Mouse (Mus musculus): Measurements from ENCODE around the gene Ubr2. TPM values are rescaled to one million over a fixed set of nuclear protein-coding genes. Genes with fewer than 3 reads are reported as not detected.

Gene Ubr2
- polyA plus RNA-seq, 1 experiment from 2014 or later: 19.0 TPM

- 50% methylated on average over 6 of the region's 6 CpGs for WGBS
- H3K4me2 ChIP-seq: no peak overlapping the region
- H3K9me3 ChIP-seq: no peaks in the 10 kb centered on the region
- ATAC-seq (ENCODE audit: insufficient number of reproducible peaks, insufficient read depth, low FRiP score, low TSS enrichment, low read depth): no peak
- no peak overlapping the region for H3K27ac ChIP-seq
- H3K9ac ChIP-seq: no peak overlapping the region
- H3K4me3 ChIP-seq: no peak overlapping the region
- no peaks in the 10 kb centered on the region for H3K4me1 ChIP-seq
- H3K27me3 ChIP-seq: no peaks in the 10 kb centered on the region
- peaks cover 32% of the 10 kb centered on the region for H3K36me3 ChIP-seq
Measured at GRCm38 (mm10) chr17:46926192-46926591, 84.2 kb downstream of the Ubr2 start.

GRCm38 (mm10) chr17:46920855-46921254, 89.5 kb downstream of the Ubr2 start:
- Histone ChIP-seq H3K4me2 (no peak overlapping the region), H3K4me3 (no peak overlapping the region), H3K9me3 (no peaks in the 10 kb centered on the region), H3K4me1 (peaks cover 9% of the 10 kb centered on the region), H3K27me3 (no peaks in the 10 kb centered on the region), H3K27ac (no peak overlapping the region), H3K36me3 (no peaks in the 10 kb centered on the region), H3K9ac (no peak overlapping the region)
- ATAC-seq (ENCODE audit: insufficient number of reproducible peaks, insufficient read depth, low FRiP score, low TSS enrichment, low read depth): no peak
- WGBS: 55% methylated on average over 6 of the region's 6 CpGs

GRCm38 (mm10) chr17:46918951-46919350, 91.4 kb downstream of the Ubr2 start:
- Histone ChIP-seq H3K9me3 (no peaks in the 10 kb centered on the region), H3K4me1 (peaks cover 9% of the 10 kb centered on the region), H3K4me2 (no peak overlapping the region), H3K27me3 (no peaks in the 10 kb centered on the region), H3K4me3 (no peak overlapping the region), H3K36me3 (no peaks in the 10 kb centered on the region), H3K9ac (no peak overlapping the region), H3K27ac (no peak overlapping the region)
- 0 out of 2 replicates have a peak, but pooled peaks have one; percentile 46 for ATAC-seq (ENCODE audit: insufficient number of reproducible peaks, insufficient read depth, low FRiP score, low TSS enrichment, low read depth)
- WGBS: 9% methylated on average over 4 of the region's 4 CpGs

- Histone ChIP-seq H3K27me3 (no peaks in the 10 kb centered on the region), H3K36me3 (no peaks in the 10 kb centered on the region), H3K4me2 (no peak overlapping the region), H3K4me1 (peaks cover 15% of the 10 kb centered on the region), H3K27ac (no peak overlapping the region), H3K9me3 (no peaks in the 10 kb centered on the region), H3K4me3 (no peak overlapping the region), H3K9ac (no peak overlapping the region)
- ATAC-seq (ENCODE audit: insufficient number of reproducible peaks, insufficient read depth, low FRiP score, low TSS enrichment, low read depth): no peak
- 76% methylated on average over 3 of the region's 3 CpGs for WGBS
Measured at GRCm38 (mm10) chr17:46915129-46915528, 95.2 kb downstream of the Ubr2 start.

GRCm38 (mm10) chr17:46912331-46912730, 98.0 kb downstream of the Ubr2 start:
- Histone ChIP-seq H3K27me3 (no peaks in the 10 kb centered on the region), H3K4me1 (0 out of 2 replicates have a peak, but pooled peaks cover 6% of the 10 kb centered on the region), H3K36me3 (no peaks in the 10 kb centered on the region), H3K4me3 (no peak overlapping the region), H3K9me3 (no peaks in the 10 kb centered on the region), H3K4me2 (no peak overlapping the region), H3K27ac (no peak overlapping the region), H3K9ac (no peak overlapping the region)
- WGBS: 30% methylated on average over 6 of the region's 6 CpGs
- no peak for ATAC-seq (ENCODE audit: insufficient number of reproducible peaks, insufficient read depth, low FRiP score, low TSS enrichment, low read depth)

GRCm38 (mm10) chr17:46910186-46910585, 100.2 kb downstream of the Ubr2 start, which contains the start of gene Prph2:
TSS of gene Prph2 (plus strand) at chr17:46910459.
- no peaks in the 10 kb centered on the region for H3K36me3 ChIP-seq
- no peak within 1 kb of the TSS for H3K9ac ChIP-seq
- no peak within 1 kb of the TSS for H3K4me3 ChIP-seq
- no peak within 1 kb of the TSS for H3K27ac ChIP-seq
- 89% methylated on average over 10 of the region's 10 CpGs for WGBS
- no peak within 1 kb of the TSS for H3K4me2 ChIP-seq
- 0 out of 2 replicates have a peak, but pooled peaks cover 6% of the 10 kb centered on the region for H3K4me1 ChIP-seq
- H3K9me3 ChIP-seq: no peaks in the 10 kb centered on the region
- H3K27me3 ChIP-seq: no peaks in the 10 kb centered on the region
- ATAC-seq (ENCODE audit: insufficient number of reproducible peaks, insufficient read depth, low FRiP score, low TSS enrichment, low read depth): no peak

GRCm38 (mm10) chr17:46903876-46904490, 106.4 kb downstream of the Ubr2 start:
- H3K4me2 ChIP-seq: no peak overlapping the region
- no peaks in the 10 kb centered on the region for H3K9me3 ChIP-seq
- WGBS: 20% methylated on average over 19 of the region's 19 CpGs
- H3K27me3 ChIP-seq: no peaks in the 10 kb centered on the region
- no peaks in the 10 kb centered on the region for H3K4me1 ChIP-seq
- H3K9ac ChIP-seq: no peak overlapping the region
- no peak overlapping the region for H3K27ac ChIP-seq
- H3K4me3 ChIP-seq: no peak overlapping the region
- no peak for ATAC-seq (ENCODE audit: insufficient number of reproducible peaks, insufficient read depth, low FRiP score, low TSS enrichment, low read depth)
- H3K36me3 ChIP-seq: no peaks in the 10 kb centered on the region

- Histone ChIP-seq H3K9me3 (0 out of 2 replicates have a peak, but pooled peaks cover 3% of the 10 kb centered on the region), H3K27me3 (no peaks in the 10 kb centered on the region), H3K36me3 (no peaks in the 10 kb centered on the region), H3K4me3 (no peak overlapping the region), H3K27ac (no peak overlapping the region), H3K9ac (no peak overlapping the region), H3K4me1 (peaks cover 4% of the 10 kb centered on the region; the same call in 1 of the 2 replicates), H3K4me2 (no peak overlapping the region)
- ATAC-seq (ENCODE audit: insufficient number of reproducible peaks, insufficient read depth, low FRiP score, low TSS enrichment, low read depth): no peak
- 53% methylated on average over 2 of the region's 2 CpGs for WGBS
Measured at GRCm38 (mm10) chr17:46900941-46901340, 109.4 kb downstream of the Ubr2 start.

GRCm38 (mm10) chr17:46897221-46897950, 113.0 kb downstream of the Ubr2 start:
- 44% methylated on average over 13 of the region's 13 CpGs for whole genome bisulfite sequencing

GRCm38 (mm10) chr17:46895426-46895825, 114.9 kb downstream of the Ubr2 start:
- H3K9ac ChIP-seq: no peak overlapping the region
- H3K4me3 ChIP-seq: no peak overlapping the region
- 89% methylated on average over 9 of the region's 9 CpGs for WGBS
- peaks cover 25% of the 10 kb centered on the region for H3K4me1 ChIP-seq
- ATAC-seq (ENCODE audit: insufficient number of reproducible peaks, insufficient read depth, low FRiP score, low TSS enrichment, low read depth): no peak
- H3K9me3 ChIP-seq: 0 out of 2 replicates have a peak, but pooled peaks cover 3% of the 10 kb centered on the region
- no peak overlapping the region for H3K4me2 ChIP-seq
- H3K27me3 ChIP-seq: no peaks in the 10 kb centered on the region
- H3K36me3 ChIP-seq: peaks cover 17% of the 10 kb centered on the region
- H3K27ac ChIP-seq: no peak overlapping the region

More at GRCm38 (mm10) chr17:46897221-46897950, 113.0 kb downstream of the Ubr2 start:
- H3K36me3 ChIP-seq: peaks cover 13% of the 10 kb centered on the region
- ATAC-seq (ENCODE audit: insufficient number of reproducible peaks, insufficient read depth, low FRiP score, low TSS enrichment, low read depth): no peak
- H3K9ac ChIP-seq: no peak overlapping the region
- H3K27me3 ChIP-seq: no peaks in the 10 kb centered on the region
- H3K9me3 ChIP-seq: 0 out of 2 replicates have a peak, but pooled peaks cover 3% of the 10 kb centered on the region
- H3K4me1 ChIP-seq: peaks cover 12% of the 10 kb centered on the region
- H3K27ac ChIP-seq: no peak overlapping the region
- H3K4me2 ChIP-seq: no peak overlapping the region
- H3K4me3 ChIP-seq: no peak overlapping the region

- H3K4me2 ChIP-seq: peak overlapping the region; percentile 99
- ATAC-seq (ENCODE audit: insufficient number of reproducible peaks, insufficient read depth, low FRiP score, low TSS enrichment, low read depth): peak; percentile 2
- peak overlapping the region; percentile 95 for H3K9ac ChIP-seq
- peak overlapping the region; percentile 95 for H3K4me3 ChIP-seq
- H3K27me3 ChIP-seq: no peaks in the 10 kb centered on the region
- peak overlapping the region; percentile 89 for H3K27ac ChIP-seq
- peaks cover 28% of the 10 kb centered on the region for H3K4me1 ChIP-seq
- WGBS: 2% methylated on average over 64 of the region's 64 CpGs
- peaks cover 17% of the 10 kb centered on the region for H3K36me3 ChIP-seq
- no peaks in the 10 kb centered on the region for H3K9me3 ChIP-seq
Measured at GRCm38 (mm10) chr17:46890843-46891594, 119.3 kb downstream of the Ubr2 start.
